ENCODE assay signal across 18 mouse cellular contexts in the genomic region with DNA sequence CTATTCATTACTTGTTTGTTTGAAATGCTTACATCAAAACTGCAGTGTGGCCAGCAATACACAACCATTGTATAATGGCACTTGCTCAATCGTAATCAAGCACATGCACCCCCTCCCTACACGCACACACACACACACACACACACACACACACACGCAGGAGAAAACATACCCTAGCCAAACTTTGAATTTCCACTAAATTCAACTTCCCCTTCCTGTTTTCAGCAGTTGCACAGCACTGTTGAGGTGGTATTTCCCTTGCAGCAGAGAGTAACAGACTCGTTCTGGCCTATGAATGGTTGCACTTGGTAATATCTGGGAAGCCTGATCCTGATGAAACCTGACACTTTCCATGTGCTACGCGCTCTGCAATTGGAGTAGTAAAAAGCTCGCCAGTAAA.
"Had no signal": no experiment of that assay in that cellular context is flagged by ENCODE, and none has a peak within 500 bp of the region (broad histone marks: within the 10 kb centered on the region; RNA-seq: fewer than 3 reads in every experiment).

No protein-coding gene starts in this region.

- H3K36me3 ChIP-seq: midbrain, embryonic 10.5 days; midbrain, embryonic 12.5 days; neural tube, embryonic 12.5 days; stomach, embryonic 15.5 days had no signal

- DNase-seq: lung, adult 18-20 months; lung, embryonic 14.5 days; lung, postnatal 10 days; lung, postnatal 4 days; midbrain, embryonic 14.5 days; right cerebral cortex, postnatal 25 days; right cerebral cortex, postnatal 4 days; spleen, adult 18-20 months; thymus, postnatal 25 days; thymus, postnatal 4 days had no signal

- H3K4me2 ChIP-seq: lung, embryonic 14.5 days; midbrain, embryonic 12.5 days; neural tube, embryonic 12.5 days; stomach, embryonic 15.5 days had no signal

- H3K27me3 ChIP-seq: midbrain, embryonic 12.5 days; neural tube, embryonic 12.5 days; stomach, embryonic 15.5 days had no signal

- H3K9me3 ChIP-seq: midbrain, embryonic 10.5 days; midbrain, embryonic 12.5 days; neural tube, embryonic 12.5 days; stomach, embryonic 15.5 days had no signal

- H3K27ac ChIP-seq: liver, embryonic 14.5 days; midbrain, embryonic 10.5 days; midbrain, embryonic 12.5 days; neural tube, embryonic 12.5 days; stomach, embryonic 15.5 days; stomach, postnatal 0 days had no signal

- ATAC-seq: midbrain, embryonic 16.5 days had no signal

- H3K9ac ChIP-seq: liver, embryonic 14.5 days; lung, embryonic 14.5 days; midbrain, embryonic 12.5 days; neural tube, embryonic 12.5 days; stomach, embryonic 15.5 days had no signal

- H3K4me3 ChIP-seq: midbrain, embryonic 10.5 days; midbrain, embryonic 12.5 days; myocyte; neural tube, embryonic 12.5 days; stomach, embryonic 15.5 days had no signal

- H3K4me1 ChIP-seq: midbrain, embryonic 10.5 days; midbrain, embryonic 12.5 days; neural tube, embryonic 12.5 days; stomach, embryonic 15.5 days had no signal
